Mouse (Mus musculus) right cerebral cortex, postnatal 10 days (tissue): ENCODE measurements around the gene Med10.

Experiments used
- DNase-seq, 2 experiments: peaks; one replicate each; pipeline ENCODE4 v3.0.0; 2021; ENCODE audit warnings: low spot score in 2 of 2

Gene Med10

GRCm38 (mm10) chr13:69830606-69831005 is 28.4 kb downstream of the Med10 start:
- no peak for DNase-seq

GRCm38 (mm10) chr13:69832578-69832977 is 30.4 kb downstream of the Med10 start:
- no peak for DNase-seq

GRCm38 (mm10) chr13:69833416-69833815 is 31.2 kb downstream of the Med10 start:
- no peak for DNase-seq

GRCm38 (mm10) chr13:69845592-69845991 is 43.4 kb downstream of the Med10 start:
- peak; percentile 75 to 81 for DNase-seq

DNA sequence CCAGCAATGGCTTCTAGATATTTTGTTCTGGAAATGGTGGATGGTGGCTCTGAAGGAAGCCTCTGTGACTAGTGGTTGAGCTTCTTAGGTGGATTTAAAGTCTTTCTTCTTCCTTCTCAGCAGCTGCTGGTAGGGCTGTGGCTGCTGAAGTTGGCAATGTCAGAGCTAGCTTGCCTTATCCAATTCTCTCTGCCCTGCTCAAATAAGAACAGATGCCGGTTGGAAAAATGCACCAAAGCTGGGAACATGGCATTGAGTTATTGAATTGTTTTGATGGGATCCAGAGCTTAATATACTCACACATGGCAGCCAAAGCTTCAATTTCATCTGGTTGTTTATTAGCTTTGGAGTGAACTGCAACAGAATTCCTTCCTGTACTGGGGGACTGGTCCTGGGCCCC is 47.4 kb downstream of the Med10 start:
- no peak for DNase-seq

DNA sequence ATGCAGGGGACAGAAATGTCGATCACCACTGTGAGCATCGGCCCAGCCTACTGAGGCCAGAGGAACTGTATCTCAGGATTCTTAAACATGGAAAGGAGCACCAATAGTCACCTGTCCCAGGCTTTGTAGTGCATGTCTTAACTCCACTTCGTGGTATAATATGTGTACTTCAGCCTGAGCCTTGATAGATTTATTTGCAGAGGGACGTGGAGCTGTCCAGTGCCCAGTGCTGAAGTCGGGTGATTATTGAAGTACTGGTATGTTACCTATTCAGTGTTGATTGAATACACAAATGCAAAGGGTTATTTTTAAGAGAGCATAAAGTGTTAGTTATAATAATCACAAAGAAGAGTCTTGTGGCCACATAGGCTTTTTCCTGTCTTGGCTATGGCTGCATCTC is 50.1 kb downstream of the Med10 start:
- DNase-seq: no peak

DNA sequence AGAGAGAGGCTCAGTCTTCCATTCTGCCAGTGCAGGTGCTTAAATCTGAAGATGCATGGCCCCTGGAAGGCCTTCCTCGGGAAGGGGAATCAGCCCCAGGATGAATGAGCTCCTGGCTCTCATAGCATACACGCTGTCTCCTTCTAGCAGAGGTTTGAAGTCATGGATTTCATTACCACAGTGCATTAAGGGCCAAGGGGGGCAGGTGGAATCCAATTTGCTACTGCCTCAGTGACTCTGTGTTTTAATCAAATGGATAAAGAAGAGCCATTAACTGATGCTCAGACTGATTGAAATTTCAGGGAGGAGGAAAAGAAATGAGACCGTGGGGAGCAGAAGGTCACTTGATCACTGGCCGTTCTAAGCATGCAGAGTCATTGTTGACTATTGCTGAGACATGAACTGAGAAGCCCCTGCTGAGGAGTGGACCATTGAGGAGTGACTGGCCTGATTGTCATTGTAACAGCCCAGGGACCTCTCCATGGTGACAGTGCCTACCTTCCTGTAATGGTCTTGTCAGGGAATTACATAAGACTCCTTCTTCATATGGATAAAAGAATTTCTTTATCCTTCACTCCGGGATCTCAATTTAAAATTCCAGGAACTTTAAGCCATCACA is 51.3 kb downstream of the Med10 start:
- no peak for DNase-seq

- DNase-seq: no peak
Observed at GRCm38 (mm10) chr13:69855941-69856340, 53.7 kb downstream of the Med10 start.

- no peak for DNase-seq
Observed at GRCm38 (mm10) chr13:69862276-69862675, 60.1 kb downstream of the Med10 start.

DNA sequence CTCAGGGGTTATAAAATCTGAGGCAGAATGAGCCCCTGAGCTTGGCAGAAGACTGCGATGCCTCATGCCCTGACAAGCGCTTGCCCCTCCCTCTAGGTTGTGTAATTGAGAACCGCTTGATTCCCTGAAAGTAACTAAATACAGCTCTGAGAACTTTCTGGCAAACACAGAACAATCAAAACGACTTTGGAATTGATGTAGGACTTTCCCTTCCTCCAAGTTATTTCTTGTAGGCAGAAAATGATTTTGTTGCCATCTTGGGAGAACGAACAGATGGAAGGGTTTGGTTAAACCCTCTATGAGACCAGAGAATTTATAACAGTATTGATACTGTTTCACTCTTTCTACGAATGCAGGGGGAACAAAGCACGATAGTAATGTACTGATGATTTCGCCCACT is 62.7 kb downstream of the Med10 start:
- peak in 1 of 2 experiments; percentile 32 for DNase-seq
